Mouse (Mus musculus): ENCODE measurements around the gene Tbc1d22a. TPM values are rescaled to one million over a fixed set of nuclear protein-coding genes. Genes with fewer than 3 reads are reported as not detected.

Tbc1d22a gene
- polyA plus RNA-seq, 3 experiments from 2014 or later = 10.6 to 12.5 (median 11.6) TPM

DNA sequence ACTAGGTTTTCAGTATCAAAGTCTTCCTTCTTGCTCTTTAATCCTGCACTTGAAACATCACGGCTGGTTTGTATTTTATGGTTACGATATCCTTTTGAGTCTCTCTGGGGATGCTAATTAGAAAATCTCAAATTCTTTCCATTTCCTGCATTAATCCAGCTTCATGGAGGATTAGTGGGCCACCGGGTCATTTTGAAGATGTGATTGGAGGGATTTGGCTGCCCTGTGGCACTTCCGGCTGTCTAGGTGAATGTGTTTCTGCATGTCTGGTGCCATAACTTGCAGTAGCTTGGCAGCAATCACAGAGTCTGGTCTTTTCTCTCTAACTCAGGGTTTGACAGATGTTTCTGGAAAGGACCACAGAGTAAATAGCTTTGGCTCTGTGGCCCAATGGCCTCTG is 305.9 kb downstream of the Tbc1d22a start:
- ATAC-seq = no peak

DNA sequence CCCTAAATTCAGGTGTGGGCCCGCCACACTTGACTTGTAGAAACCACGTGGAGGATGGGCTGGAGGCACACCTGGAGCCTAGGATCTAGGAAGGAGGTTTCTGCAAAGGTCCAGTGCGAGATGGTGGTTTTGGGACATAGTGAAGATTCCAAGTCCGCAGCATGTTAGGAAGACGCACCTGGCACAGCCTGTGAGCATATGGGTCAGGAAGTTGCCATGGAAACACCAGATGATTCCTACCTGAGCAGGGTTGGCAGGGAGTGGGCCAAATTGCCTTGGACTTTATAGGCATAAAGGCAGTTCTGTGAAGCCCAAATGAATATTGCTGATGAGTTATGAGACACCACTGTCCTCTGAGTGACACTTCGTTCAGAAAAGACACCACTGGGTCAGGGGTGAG is 321.1 kb downstream of the Tbc1d22a start:
- ATAC-seq = no peak

- no peak for ATAC-seq
Measured at GRCm38 (mm10) chr15:86542371-86542770, 328.1 kb downstream of the Tbc1d22a start.

DNA sequence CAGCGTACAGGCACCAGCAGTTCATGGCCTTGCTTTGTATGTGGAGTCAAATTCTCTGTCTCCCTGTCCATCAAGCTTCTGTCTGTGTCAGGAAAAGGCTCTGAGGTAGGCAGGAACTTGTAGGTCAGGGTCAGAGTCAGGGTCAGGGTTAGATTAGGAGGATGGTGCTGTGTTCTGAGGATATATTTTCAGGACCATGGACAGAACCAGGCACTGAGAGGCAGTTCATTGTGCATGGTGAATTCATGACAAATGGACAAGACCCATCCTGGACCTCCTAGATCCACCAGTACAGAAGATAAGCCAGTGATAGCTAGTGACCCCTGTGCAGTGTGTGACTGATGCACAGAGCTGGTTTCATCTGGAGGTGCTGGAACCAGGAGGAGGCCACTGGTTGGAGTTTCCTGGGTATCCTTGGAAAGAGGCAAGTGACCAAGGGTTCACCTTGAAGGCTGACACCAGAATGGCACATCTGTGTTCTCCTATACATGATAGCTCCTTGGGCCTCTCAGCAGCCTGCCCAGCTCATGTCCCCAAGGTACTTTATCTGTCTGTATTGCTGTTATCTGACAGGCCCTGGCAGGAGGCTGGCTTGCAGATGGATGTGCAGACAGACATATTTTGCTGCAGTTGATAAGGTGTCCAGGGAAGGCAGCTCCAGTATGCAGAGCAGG is 330.0 kb downstream of the Tbc1d22a start:
- no peak for ATAC-seq

Other genes starting within 250 kb of the Tbc1d22a start
- gene Celsr1, start 180.7 kb upstream of the Tbc1d22a start, polyA plus RNA-seq (2017; shearing (Covaris generic)) = 1 to 10 TPM; 4.4 to 5.0 (median 4.7) TPM
- 10 to 100 TPM; 13.4 to 26.0 (median 22.9) TPM for gene Gramd4, start 156.8 kb upstream of the Tbc1d22a start, polyA plus RNA-seq (2017; shearing (Covaris generic))
- gene Cerk, start 28.3 kb upstream of the Tbc1d22a start, polyA plus RNA-seq (2017; shearing (Covaris generic)) = 1 to 10 TPM; 2.3 to 6.6 (median 5.9) TPM

Data from inflammation-experienced regulatory T-cells, adult 6 months (primary cell).